Mouse (Mus musculus): ENCODE results near the gene BC107364.

- TF ChIP-seq CTCF (IDR thresholded peaks at IDR 0.05; ENCODE audit: extremely low read depth, insufficient read depth, insufficient read length, insufficient replicate concordance) (no peak), POLR2A (IDR thresholded peaks at IDR 0.05; ENCODE audit: low read depth, low read length) (no peak)
Measured at GRCm38 (mm10) chr3:96469626-96470025, 17.5 kb upstream of the BC107364 start.

Measured in spleen, adult 2 months (tissue).